Mouse (Mus musculus) forebrain, embryonic 16.5 days (tissue): ENCODE results near the gene Zfp365. TPM values are rescaled to one million over a fixed set of nuclear protein-coding genes. Genes with fewer than 3 reads are reported as not detected.
A peak's percentile ranks its signal among the peaks of the same experiment; 100 is the strongest.

Source experiments
- ATAC-seq: fragments of 200-750 bp; cut with Nextera tagmentation; 2 replicates; pipeline ENCODE4 v1.8.0; 2017; ENCODE audit warnings: mild to moderate bottlenecking, moderate library complexity
- H3K27ac ChIP-seq: fragments of 300-500 bp; sonication (generic); 2 replicates; pipeline ENCODE4 v1.5.1; 2014; ENCODE audit warnings: low read length, control low read depth
- H3K27me3 ChIP-seq: fragments of 300-500 bp; sonication (generic); replicated peaks from 2 replicates; pipeline ENCODE4 v1.6.1; 2014; ENCODE audit warnings: low read length; ENCODE audit not compliant: control insufficient read depth, insufficient read depth
- H3K36me3 ChIP-seq: fragments of 300-500 bp; sonication (generic); 2 replicates; pipeline ENCODE4 v1.6.1; 2014; ENCODE audit not compliant: control insufficient read depth, insufficient read depth
- H3K4me1 ChIP-seq: fragments of 300-500 bp; sonication (generic); replicated peaks from 2 replicates; pipeline ENCODE4 v1.6.1; 2014; ENCODE audit warnings: low read length; ENCODE audit not compliant: control insufficient read depth, insufficient read depth
- H3K4me2 ChIP-seq: fragments of 300-500 bp; sonication (generic); 2 replicates; pipeline ENCODE4 v1.6.1; 2014; ENCODE audit warnings: mild to moderate bottlenecking, low read length, control low read depth
- H3K4me3 ChIP-seq: fragments of 300-500 bp; sonication (generic); replicated peaks from 2 replicates; pipeline ENCODE4 v1.5.1; 2014; ENCODE audit warnings: mild to moderate bottlenecking, low read length, control low read depth
- H3K9ac ChIP-seq: fragments of 300-500 bp; sonication (generic); replicated peaks from 2 replicates; pipeline ENCODE4 v1.6.1; 2014; ENCODE audit warnings: low read depth, low read length, control low read depth
- H3K9me3 ChIP-seq: fragments of 300-500 bp; sonication (generic); 2 replicates; pipeline ENCODE4 v1.6.1; 2016; ENCODE audit warnings: low read length; ENCODE audit not compliant: control insufficient read depth
- WGBS: fragments of 180-500 bp; shearing (Covaris S2); extraction: QIAGEN DNeasy Blood & Tissue Kit; methylation state at CpG from one replicate; pipeline ENCODE4 v1.1.7; 2014; 5-methylcytosine and 5-hydroxymethylcytosine counted together
- polyA plus RNA-seq: library from polyadenylated mRNA; unstranded; fragments of >200 nt; fragmentation: Nextera tagmentation; extraction: Ambion mirVana; gene quantifications from 2 replicates; pipeline ENCODE4 v1.2.1, GENCODE M21; 2015

The Zfp365 gene
- polyA plus RNA-seq, 1 experiment from 2014 or later, result 4.9 TPM

GRCm38 (mm10) chr10:67932780-67933179 lies 20.3 kb upstream of the Zfp365 start:
- no peak for ATAC-seq
- Histone ChIP-seq H3K4me3 (no peak overlapping the region), H3K9me3 (no peaks in the 10 kb centered on the region), H3K36me3 (no peaks in the 10 kb centered on the region), H3K9ac (no peak overlapping the region), H3K27ac (no peak overlapping the region), H3K27me3 (no peaks in the 10 kb centered on the region), H3K4me1 (no peaks in the 10 kb centered on the region), H3K4me2 (no peak overlapping the region)
- WGBS, result 93% methylated on average over 11 of the region's 11 CpGs

- H3K27me3 ChIP-seq, result no peaks in the 10 kb centered on the region
- no peak for ATAC-seq
- H3K27ac ChIP-seq, result no peak overlapping the region
- WGBS, result 82% methylated on average over 4 of the region's 4 CpGs
- no peak overlapping the region for H3K4me3 ChIP-seq
- H3K9me3 ChIP-seq, result no peaks in the 10 kb centered on the region
- H3K9ac ChIP-seq, result no peak overlapping the region
- H3K36me3 ChIP-seq, result no peaks in the 10 kb centered on the region
- H3K4me2 ChIP-seq, result no peak overlapping the region
- no peaks in the 10 kb centered on the region for H3K4me1 ChIP-seq
Measured at GRCm38 (mm10) chr10:67931328-67931727, 18.9 kb upstream of the Zfp365 start.

DNA sequence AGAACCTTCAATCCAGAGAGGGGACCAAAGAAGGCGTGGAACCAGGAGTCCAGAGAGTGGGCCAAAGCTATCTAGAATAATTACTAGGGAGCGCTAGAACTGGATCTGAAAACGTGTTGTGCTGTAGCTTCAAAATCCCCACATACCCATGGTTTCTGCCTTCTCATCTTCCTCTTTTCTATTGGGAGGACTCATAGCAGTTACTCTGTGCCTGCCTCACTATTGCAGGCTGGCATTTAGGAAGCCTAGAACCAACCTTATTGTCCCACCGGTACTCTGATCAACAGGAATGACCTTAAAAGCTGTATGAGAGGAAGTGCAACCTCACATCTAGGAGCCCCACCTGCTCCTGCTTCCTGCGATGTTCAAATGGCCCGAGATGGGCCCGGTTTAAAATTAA lies 16.1 kb upstream of the Zfp365 start:
- H3K9ac ChIP-seq, result no peak overlapping the region
- no peaks in the 10 kb centered on the region for H3K36me3 ChIP-seq
- no peak overlapping the region for H3K4me3 ChIP-seq
- ATAC-seq, result no peak
- no peaks in the 10 kb centered on the region for H3K4me1 ChIP-seq
- H3K27me3 ChIP-seq, result no peaks in the 10 kb centered on the region
- WGBS, result 91% methylated on average over 7 of the region's 7 CpGs
- H3K4me2 ChIP-seq, result no peak overlapping the region
- H3K27ac ChIP-seq, result no peak overlapping the region
- H3K9me3 ChIP-seq, result peaks cover 2% of the 10 kb centered on the region; the same call in 1 of the 2 replicates

GRCm38 (mm10) chr10:67927718-67928455 lies 15.4 kb upstream of the Zfp365 start:
- H3K4me1 ChIP-seq, result no peaks in the 10 kb centered on the region
- H3K9ac ChIP-seq, result no peak overlapping the region
- H3K27me3 ChIP-seq, result no peaks in the 10 kb centered on the region
- no peaks in the 10 kb centered on the region for H3K36me3 ChIP-seq
- ATAC-seq, result no peak
- no peak overlapping the region for H3K4me3 ChIP-seq
- no peak overlapping the region for H3K27ac ChIP-seq
- H3K4me2 ChIP-seq, result no peak overlapping the region
- WGBS, result 69% methylated on average over 8 of the region's 8 CpGs
- H3K9me3 ChIP-seq, result peaks cover 2% of the 10 kb centered on the region; the same call in 1 of the 2 replicates

DNA sequence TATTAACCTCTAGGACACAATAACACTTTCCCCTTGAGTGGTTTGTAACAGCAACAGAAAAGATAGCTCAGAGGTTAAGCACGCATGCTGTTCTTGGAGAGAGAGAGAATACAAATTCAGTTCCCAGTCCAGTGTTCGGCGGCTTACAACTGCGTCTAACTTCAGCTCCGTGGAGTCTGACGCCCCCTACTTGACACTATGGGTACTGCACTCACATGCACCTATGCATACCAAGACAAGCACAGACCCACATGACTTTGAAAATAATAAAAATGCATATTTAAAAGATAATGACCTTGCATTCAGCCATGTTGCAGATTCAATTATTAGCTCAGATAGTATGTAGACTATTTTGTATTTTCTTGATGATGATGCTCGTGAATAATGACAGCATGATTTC lies 11.6 kb upstream of the Zfp365 start:
- WGBS, result 63% methylated on average over 7 of the region's 7 CpGs
- no peaks in the 10 kb centered on the region for H3K4me1 ChIP-seq
- no peaks in the 10 kb centered on the region for H3K27me3 ChIP-seq
- no peaks in the 10 kb centered on the region for H3K36me3 ChIP-seq
- no peak for ATAC-seq
- no peak overlapping the region for H3K4me2 ChIP-seq
- no peak overlapping the region for H3K9ac ChIP-seq
- no peak overlapping the region for H3K4me3 ChIP-seq
- peaks cover 2% of the 10 kb centered on the region; the same call in 1 of the 2 replicates for H3K9me3 ChIP-seq
- H3K27ac ChIP-seq, result no peak overlapping the region

DNA sequence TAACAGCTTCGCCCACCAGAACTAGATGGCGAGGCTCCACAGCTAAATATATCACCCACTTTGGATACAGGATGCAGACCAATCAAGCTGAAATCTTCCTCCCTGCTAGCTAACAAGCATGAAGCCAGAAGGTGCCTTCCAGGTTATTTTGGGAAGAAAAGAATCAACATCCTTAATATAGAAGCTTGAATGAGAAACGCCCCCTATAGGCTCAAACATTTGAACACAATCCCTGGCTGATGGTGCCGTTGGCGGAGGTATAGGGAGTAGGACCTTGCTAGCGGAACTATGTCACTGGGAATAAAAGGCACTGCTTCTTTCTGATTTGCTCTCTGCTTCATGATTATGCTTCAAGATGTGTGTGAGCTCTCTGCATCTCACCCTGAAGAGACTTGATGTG lies 9.3 kb upstream of the Zfp365 start:
- H3K27me3 ChIP-seq, result no peaks in the 10 kb centered on the region
- H3K27ac ChIP-seq, result no peak overlapping the region
- H3K4me2 ChIP-seq, result no peak overlapping the region
- H3K36me3 ChIP-seq, result no peaks in the 10 kb centered on the region
- WGBS, result 90% methylated on average over 6 of the region's 6 CpGs
- H3K9me3 ChIP-seq, result peaks cover 2% of the 10 kb centered on the region; the same call in 1 of the 2 replicates
- no peak for ATAC-seq
- H3K9ac ChIP-seq, result no peak overlapping the region
- H3K4me3 ChIP-seq, result no peak overlapping the region
- peaks cover 5% of the 10 kb centered on the region for H3K4me1 ChIP-seq

- no peak for ATAC-seq
- Histone ChIP-seq H3K36me3 (no peaks in the 10 kb centered on the region), H3K4me1 (peaks cover 5% of the 10 kb centered on the region), H3K4me3 (no peak overlapping the region), H3K9ac (no peak overlapping the region), H3K4me2 (no peak overlapping the region), H3K9me3 (peaks cover 2% of the 10 kb centered on the region; the same call in 1 of the 2 replicates), H3K27ac (no peak overlapping the region), H3K27me3 (no peaks in the 10 kb centered on the region)
- 95% methylated on average over 4 of the region's 4 CpGs for WGBS
Measured at GRCm38 (mm10) chr10:67919706-67920105, 7.2 kb upstream of the Zfp365 start.

GRCm38 (mm10) chr10:67918194-67918899 lies 5.9 kb upstream of the Zfp365 start:
- H3K9me3 ChIP-seq, result no peaks in the 10 kb centered on the region
- peak; percentile 88 for ATAC-seq
- WGBS, result 73% methylated on average over 4 of the region's 4 CpGs

DNA sequence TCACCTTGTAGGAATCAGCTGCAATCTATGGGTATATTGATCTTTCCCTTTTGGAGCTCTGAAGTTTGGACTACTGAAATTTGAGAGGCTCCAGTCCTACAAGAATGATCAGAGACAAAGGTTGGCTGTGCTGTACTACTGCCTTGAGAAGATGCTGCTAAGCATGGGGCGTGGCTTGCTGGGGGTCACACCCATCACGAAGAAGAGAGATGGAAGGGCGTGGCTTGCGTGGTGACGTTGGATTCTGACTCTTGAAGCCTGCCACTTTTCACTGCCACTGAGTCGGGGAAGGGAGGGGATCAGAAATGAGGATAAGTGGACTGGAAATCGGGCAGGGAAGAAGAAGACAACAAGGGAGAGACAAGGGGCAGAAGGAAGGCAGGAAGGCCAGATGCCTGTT lies 4.9 kb upstream of the Zfp365 start:
- no peak for ATAC-seq
- Histone ChIP-seq H3K9me3 (no peaks in the 10 kb centered on the region), H3K27me3 (no peaks in the 10 kb centered on the region), H3K27ac (no peak overlapping the region), H3K9ac (no peak overlapping the region), H3K36me3 (no peaks in the 10 kb centered on the region), H3K4me2 (no peak overlapping the region), H3K4me3 (no peak overlapping the region), H3K4me1 (peaks cover 7% of the 10 kb centered on the region)
- WGBS, result 67% methylated on average over 7 of the region's 7 CpGs

More at GRCm38 (mm10) chr10:67918194-67918899, 5.9 kb upstream of the Zfp365 start:
- Histone ChIP-seq H3K27me3 (no peaks in the 10 kb centered on the region), H3K9ac (no peak overlapping the region), H3K36me3 (no peaks in the 10 kb centered on the region), H3K4me1 (peaks cover 5% of the 10 kb centered on the region), H3K4me2 (no peak overlapping the region), H3K27ac (peak overlapping the region; percentile 38), H3K4me3 (no peak overlapping the region)
